Mouse (Mus musculus): Measurements from ENCODE around the gene Mrpl10. TPM values are rescaled to one million over a fixed set of nuclear protein-coding genes. Genes with fewer than 3 reads are reported as not detected.

Mrpl10 gene
- polyA plus RNA-seq, 1 experiment from 2014 or later = 62.2 TPM

- no peak for ATAC-seq (ENCODE audit: low FRiP score, low read depth)
- 92% methylated on average over 4 of the region's 4 CpGs for WGBS
Measured at GRCm38 (mm10) chr11:97032499-97032898, 8.9 kb upstream of the Mrpl10 start.

GRCm38 (mm10) chr11:97033781-97034180, 7.6 kb upstream of the Mrpl10 start:
- WGBS = 92% methylated on average over 4 of the region's 4 CpGs
- H3K27ac ChIP-seq (replicated peaks) = no peak overlapping the region
- H3K9ac ChIP-seq = no peak overlapping the region
- no peaks in the 10 kb centered on the region for H3K36me3 ChIP-seq
- H3K4me3 ChIP-seq = no peak overlapping the region
- H3K27me3 ChIP-seq = no peaks in the 10 kb centered on the region
- no peak overlapping the region for H3K4me2 ChIP-seq
- peaks cover 14% of the 10 kb centered on the region for H3K4me1 ChIP-seq (replicated peaks)
- no peak for ATAC-seq (ENCODE audit: low FRiP score, low read depth)
- H3K9me3 ChIP-seq = no peaks in the 10 kb centered on the region

More at GRCm38 (mm10) chr11:97032499-97032898, 8.9 kb upstream of the Mrpl10 start:
- Histone ChIP-seq H3K9me3 (no peaks in the 10 kb centered on the region), H3K4me3 (no peak overlapping the region), H3K4me2 (no peak overlapping the region), H3K4me1 (replicated peaks) (peaks cover 14% of the 10 kb centered on the region), H3K27ac (replicated peaks) (no peak overlapping the region), H3K27me3 (0 out of 2 replicates have a peak, but pooled peaks cover 2% of the 10 kb centered on the region), H3K36me3 (no peaks in the 10 kb centered on the region), H3K9ac (no peak overlapping the region)

GRCm38 (mm10) chr11:97036141-97036540, 5.2 kb upstream of the Mrpl10 start:
- Histone ChIP-seq H3K4me1 (replicated peaks) (peaks cover 6% of the 10 kb centered on the region), H3K4me3 (no peak overlapping the region), H3K9me3 (no peaks in the 10 kb centered on the region), H3K4me2 (no peak overlapping the region), H3K27ac (replicated peaks) (no peak overlapping the region), H3K9ac (no peak overlapping the region), H3K27me3 (no peaks in the 10 kb centered on the region), H3K36me3 (no peaks in the 10 kb centered on the region)
- no peak for ATAC-seq (ENCODE audit: low FRiP score, low read depth)
- WGBS = 81% methylated on average over 5 of the region's 5 CpGs

DNA sequence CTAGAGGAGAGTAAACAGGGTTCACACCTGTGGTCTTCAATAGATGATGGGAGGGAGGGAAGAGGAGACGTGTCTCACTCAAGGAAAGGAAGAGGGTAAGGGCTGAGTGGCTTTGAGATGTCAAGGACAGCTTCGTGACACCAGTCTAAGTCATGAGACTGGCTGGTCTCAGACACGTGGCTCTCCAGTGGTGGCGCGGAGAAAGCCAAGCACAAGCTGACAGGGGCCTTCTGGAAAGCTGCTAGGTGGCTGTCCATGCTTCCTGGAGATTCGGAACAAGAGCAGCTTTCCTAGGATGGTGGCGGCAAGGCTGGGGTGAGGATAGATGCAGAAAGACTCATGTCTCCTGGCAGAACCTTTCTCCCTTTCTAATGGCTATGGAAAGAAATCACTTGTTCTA, 2.5 kb upstream of the Mrpl10 start:
- Histone ChIP-seq H3K4me2 (no peak overlapping the region), H3K4me3 (no peak overlapping the region), H3K36me3 (no peaks in the 10 kb centered on the region; the same call in 1 of the 2 replicates), H3K27me3 (no peaks in the 10 kb centered on the region), H3K9ac (no peak overlapping the region), H3K27ac (replicated peaks) (no peak overlapping the region), H3K4me1 (replicated peaks) (peaks cover 16% of the 10 kb centered on the region), H3K9me3 (no peaks in the 10 kb centered on the region)
- WGBS = 69% methylated on average over 7 of the region's 7 CpGs
- ATAC-seq (ENCODE audit: low FRiP score, low read depth) = no peak

DNA sequence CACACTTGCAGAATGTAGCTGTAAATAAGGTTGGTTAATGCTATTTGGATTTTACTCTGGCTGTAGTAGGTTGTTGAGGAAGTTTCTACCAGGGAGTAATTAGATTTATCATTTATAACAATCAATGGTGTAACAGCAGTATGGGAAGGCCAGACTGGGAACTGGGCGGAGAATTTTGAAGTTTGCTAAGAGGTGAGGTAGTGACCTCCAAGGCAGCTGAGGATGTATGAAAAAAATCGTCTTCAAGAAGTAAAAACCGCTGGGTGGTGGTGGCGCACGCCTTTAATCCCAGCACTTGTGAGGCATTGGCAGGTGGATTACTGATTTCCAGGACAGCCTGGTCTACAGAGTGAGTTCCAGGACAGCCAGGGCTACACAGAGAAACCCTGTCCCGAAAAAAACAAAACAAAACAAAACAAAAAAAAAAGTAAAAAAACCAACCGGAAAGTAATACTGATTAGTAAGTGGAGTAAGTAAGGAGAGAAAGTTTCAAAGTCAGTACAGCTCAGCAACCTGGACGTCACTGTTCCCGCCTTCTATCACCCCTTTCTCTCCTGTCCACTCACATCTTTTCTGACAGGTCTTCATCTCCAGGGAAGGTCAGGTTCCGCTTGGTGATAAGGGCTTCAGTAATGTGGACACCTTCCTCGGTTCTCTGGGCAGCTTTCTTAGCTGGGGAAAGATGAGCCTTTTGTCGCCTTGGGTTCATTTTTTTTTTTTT, 899 bp upstream of the Mrpl10 start:
- peak overlapping the region; percentile 96 for H3K4me3 ChIP-seq
- WGBS = 49% methylated on average over 12 of the region's 12 CpGs
- H3K27ac ChIP-seq (replicated peaks) = peak overlapping the region; percentile 72; the same call in 1 of the 2 replicates

DNA sequence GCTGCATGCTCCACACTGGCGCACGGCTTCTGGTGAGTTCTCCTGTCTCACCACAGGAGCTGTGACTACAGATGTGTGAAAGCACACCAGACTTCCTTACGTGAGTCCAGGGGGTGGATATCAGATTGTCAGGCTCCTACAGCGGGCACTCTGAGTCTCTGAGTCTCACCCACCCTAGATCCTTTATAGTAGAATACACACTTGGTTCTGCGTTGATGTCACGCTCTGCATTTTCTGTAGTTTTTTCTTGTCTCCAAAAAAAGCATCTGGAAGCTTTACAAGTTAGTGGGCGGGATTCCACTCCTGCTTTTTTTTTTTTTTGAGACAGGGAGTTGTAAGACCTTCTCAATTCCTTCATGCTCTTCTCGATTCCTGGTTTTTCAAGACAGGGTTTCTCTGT, 3.5 kb downstream of the Mrpl10 start:
- 93% methylated on average over 8 of the region's 8 CpGs for WGBS
- peaks cover 13% of the 10 kb centered on the region; the same call in 1 of the 2 replicates for H3K36me3 ChIP-seq
- H3K4me1 ChIP-seq (replicated peaks) = peaks cover 16% of the 10 kb centered on the region
- no peak overlapping the region for H3K4me3 ChIP-seq
- H3K9ac ChIP-seq = no peak overlapping the region
- no peaks in the 10 kb centered on the region for H3K9me3 ChIP-seq
- H3K27me3 ChIP-seq = no peaks in the 10 kb centered on the region
- no peak overlapping the region for H3K4me2 ChIP-seq
- ATAC-seq (ENCODE audit: low FRiP score, low read depth) = no peak
- no peak overlapping the region for H3K27ac ChIP-seq (replicated peaks)

More for the DNA sequence above, 899 bp upstream of the Mrpl10 start:
- Histone ChIP-seq H3K4me2 (peak overlapping the region; percentile 89), H3K9me3 (no peaks in the 10 kb centered on the region), H3K36me3 (peaks cover 6% of the 10 kb centered on the region; the same call in 1 of the 2 replicates), H3K9ac (0 out of 2 replicates have a peak overlapping the region, but pooled peaks have one; percentile 54), H3K27me3 (no peaks in the 10 kb centered on the region), H3K4me1 (replicated peaks) (peaks cover 16% of the 10 kb centered on the region)
- no peak for ATAC-seq (ENCODE audit: low FRiP score, low read depth)

DNA sequence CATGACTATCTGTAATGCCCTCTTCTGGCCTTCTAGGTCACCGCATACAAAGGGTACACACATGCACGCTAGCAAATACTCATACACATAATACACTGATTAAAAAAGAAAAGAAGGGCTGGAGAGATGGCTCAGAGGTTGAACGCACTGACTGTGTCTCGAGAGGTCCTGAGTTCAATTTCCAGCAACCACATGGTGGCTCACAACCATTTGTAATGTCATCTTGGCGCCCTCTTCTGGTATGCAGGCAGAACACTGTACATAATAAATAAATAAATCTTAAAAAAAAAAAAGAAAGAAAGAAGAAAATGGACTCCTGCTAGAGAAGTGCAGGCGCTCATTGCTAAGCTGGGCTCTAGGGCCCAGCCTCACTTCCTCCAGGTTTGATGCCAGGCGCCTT, 4.5 kb downstream of the Mrpl10 start:
- Histone ChIP-seq H3K4me1 (replicated peaks) (peaks cover 19% of the 10 kb centered on the region), H3K9me3 (no peaks in the 10 kb centered on the region), H3K27me3 (no peaks in the 10 kb centered on the region), H3K4me3 (no peak overlapping the region), H3K9ac (no peak overlapping the region), H3K36me3 (peaks cover 13% of the 10 kb centered on the region; the same call in 1 of the 2 replicates), H3K4me2 (no peak overlapping the region), H3K27ac (replicated peaks) (no peak overlapping the region)
- no peak for ATAC-seq (ENCODE audit: low FRiP score, low read depth)
- WGBS = 81% methylated on average over 7 of the region's 7 CpGs

GRCm38 (mm10) chr11:97048090-97048650, 6.8 kb downstream of the Mrpl10 start:
- no peak for ATAC-seq (ENCODE audit: low FRiP score, low read depth)
- Histone ChIP-seq H3K4me3 (no peak overlapping the region), H3K27ac (replicated peaks) (no peak overlapping the region), H3K9ac (no peak overlapping the region), H3K27me3 (no peaks in the 10 kb centered on the region), H3K4me2 (no peak overlapping the region), H3K9me3 (no peaks in the 10 kb centered on the region), H3K36me3 (peaks cover 20% of the 10 kb centered on the region), H3K4me1 (replicated peaks) (peaks cover 25% of the 10 kb centered on the region)
- 81% methylated on average over 8 of the region's 8 CpGs for WGBS

GRCm38 (mm10) chr11:97049492-97050085, 8.2 kb downstream of the Mrpl10 start:
- WGBS = 78% methylated on average over 6 of the region's 6 CpGs

GRCm38 (mm10) chr11:97050216-97050943, 9.0 kb downstream of the Mrpl10 start, which contains the start of gene Osbpl7:
Gene Osbpl7 (plus strand): TSS chr11:97050628.
- H3K4me2 ChIP-seq = peak within 1 kb of the TSS; percentile 96
- peaks cover 34% of the 10 kb centered on the region for H3K36me3 ChIP-seq
- no peaks in the 10 kb centered on the region for H3K9me3 ChIP-seq
- H3K4me3 ChIP-seq = peak within 1 kb of the TSS; percentile 70
- no peaks in the 10 kb centered on the region for H3K27me3 ChIP-seq
- peak within 1 kb of the TSS; percentile 79 for H3K9ac ChIP-seq
- 5% methylated on average over 18 of the region's 18 CpGs for WGBS
- H3K27ac ChIP-seq (replicated peaks) = peak within 1 kb of the TSS; percentile 73
- peaks cover 25% of the 10 kb centered on the region for H3K4me1 ChIP-seq (replicated peaks)
- ATAC-seq (ENCODE audit: low FRiP score, low read depth) = peak; percentile 90

More at GRCm38 (mm10) chr11:97049492-97050085, 8.2 kb downstream of the Mrpl10 start:
- Histone ChIP-seq H3K9me3 (no peaks in the 10 kb centered on the region), H3K27me3 (no peaks in the 10 kb centered on the region), H3K27ac (replicated peaks) (no peak overlapping the region), H3K4me1 (replicated peaks) (peaks cover 25% of the 10 kb centered on the region), H3K4me3 (no peak overlapping the region), H3K9ac (no peak overlapping the region), H3K36me3 (peaks cover 31% of the 10 kb centered on the region), H3K4me2 (no peak overlapping the region)
- no peak for ATAC-seq (ENCODE audit: low FRiP score, low read depth)

- Histone ChIP-seq H3K4me2 (peak overlapping the region; percentile 96), H3K27ac (replicated peaks) (peak overlapping the region; percentile 73), H3K27me3 (no peaks in the 10 kb centered on the region), H3K9me3 (no peaks in the 10 kb centered on the region), H3K4me1 (replicated peaks) (peaks cover 25% of the 10 kb centered on the region), H3K36me3 (peaks cover 36% of the 10 kb centered on the region), H3K9ac (peak overlapping the region; percentile 79), H3K4me3 (peak overlapping the region; percentile 70)
- ATAC-seq (ENCODE audit: low FRiP score, low read depth) = peak; percentile 7; the same call in 1 of the 2 replicates
- 23% methylated on average over 13 of the region's 13 CpGs for WGBS
Measured at GRCm38 (mm10) chr11:97050944-97051586, 9.7 kb downstream of the Mrpl10 start.

Measured in hindbrain, embryonic 15.5 days (tissue).